Mouse (Mus musculus) layer of hippocampus, postnatal 10 days (tissue): ENCODE measurements around the gene Gm7970. TPM values are rescaled to one million over a fixed set of nuclear protein-coding genes. Genes with fewer than 3 reads are reported as not detected.
"Not testable (repeated sequence)": the region's sequence is repeated elsewhere in the genome, so short reads cannot be mapped to it uniquely, and the experiment has no call there.

ENCODE experiments used
- DNase-seq, 2 experiments: peaks; one replicate each; pipeline ENCODE4 v3.0.0; 2021; ENCODE audit warnings: low spot score in 2 of 2
- long read RNA-seq: library from polyadenylated mRNA; stranded (forward); transcript quantifications from one replicate; pipeline ENCODE4 v2.0.0, GENCODE M21; 2023
- total RNA-seq, 2 experiments: library from RNA; stranded (reverse); gene quantifications; 2 replicates each; pipeline ENCODE4 v1.2.3; 2021

Gene Gm7970
- not detected for total RNA-seq
- long read RNA-seq = 0 reads

- DNase-seq = not testable (repeated sequence)
These were observed at the start of gene Gm7970 for GRCm38 (mm10) chr14:41555483-41555882. Gm7970 (minus strand) TSS chr14:41555583.

GRCm38 (mm10) chr14:41600935-41601334, 45.6 kb upstream of the Gm7970 start:
- DNase-seq = not testable (repeated sequence)

- not testable (repeated sequence) for DNase-seq
These were observed 31.0 kb upstream of the Gm7970 start for GRCm38 (mm10) chr14:41586346-41586745.

- not testable (repeated sequence) for DNase-seq
These were observed 17.5 kb upstream of the Gm7970 start, which contains the start of gene 1700049E17Rik2 for GRCm38 (mm10) chr14:41572911-41573310. 1700049E17Rik2 (plus strand) TSS chr14:41573211.

GRCm38 (mm10) chr14:41524695-41525094, 30.7 kb downstream of the Gm7970 start:
- not testable (repeated sequence) for DNase-seq

- DNase-seq = not testable (repeated sequence)
These were observed 34.7 kb downstream of the Gm7970 start for GRCm38 (mm10) chr14:41520683-41521082.

Other genes with a start within 250 kb of the Gm7970 start
- not detected for gene Gm5798, start 207.0 kb downstream of the Gm7970 start, total RNA-seq
- gene Gm7945, start 169.2 kb downstream of the Gm7970 start, total RNA-seq = not detected
- not detected for gene Gm6482, start 147.3 kb downstream of the Gm7970 start, total RNA-seq
- gene Gm7954, start 102.1 kb downstream of the Gm7970 start, total RNA-seq = not detected
- not detected for gene Gm3486, start 66.1 kb downstream of the Gm7970 start, total RNA-seq
- under 1 TPM in 1 of 2 experiments, not detected in 1; 0.33 TPM for gene 1700049E17Rik2, start 17.6 kb upstream of the Gm7970 start, total RNA-seq
- not detected for gene Gm3072, start 69.0 kb upstream of the Gm7970 start, total RNA-seq
- gene Gm3676, start 90.9 kb upstream of the Gm7970 start, total RNA-seq = under 1 TPM in 1 of 2 experiments, not detected in 1; 0.94 TPM
- gene Gm8068, start 146.3 kb upstream of the Gm7970 start, total RNA-seq = not detected
- not detected for gene Gm7929, start 195.0 kb upstream of the Gm7970 start, total RNA-seq
- gene Gm47189, start 216.9 kb upstream of the Gm7970 start, total RNA-seq = not detected